Mouse (Mus musculus) liver, postnatal 0 days (tissue): Measurements from ENCODE around the gene Hsd17b3.
A peak's percentile ranks its signal among the peaks of the same experiment; 100 is the strongest.

Experiments used
- CTCF ChIP-seq: sonication (generic); IDR thresholded peaks from 2 replicates; pipeline ENCODE4 v1.5.1; 2016; ENCODE audit warnings: antibody characterized with exemption, low read depth
- EP300 ChIP-seq: IDR thresholded peaks from 2 replicates; pipeline ENCODE4 v1.6.1; 2016; ENCODE audit warnings: antibody characterized with exemption, low read depth, mild to moderate bottlenecking

DNA sequence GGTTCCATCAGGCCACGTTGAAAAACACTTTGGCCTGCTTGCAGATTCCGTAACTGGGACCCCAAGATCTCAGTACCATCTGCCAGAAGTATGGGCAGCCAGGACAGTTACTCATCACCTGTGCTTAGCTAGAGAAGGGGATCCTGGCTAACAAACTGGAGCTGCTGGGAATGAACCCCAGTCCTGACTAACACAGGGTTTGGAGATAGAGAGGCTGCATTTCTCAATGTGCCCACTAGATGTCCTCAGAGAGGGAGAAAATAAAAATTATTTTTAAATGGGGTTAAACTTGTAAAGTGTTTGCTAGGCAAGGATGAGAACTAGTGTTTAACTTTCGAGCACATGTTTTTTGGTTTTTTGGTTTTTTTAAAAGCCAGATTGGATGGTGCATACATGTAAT lies 11.2 kb upstream of the Hsd17b3 start:
- peak; percentile 76 for TF ChIP-seq CTCF
- no peak for TF ChIP-seq EP300
